Mouse (Mus musculus) ES-CJ7 (cell line): Measurements from ENCODE around the gene Olfr1353.
"Not testable (repeated sequence)": the region's sequence is repeated elsewhere in the genome, so short reads cannot be mapped to it uniquely, and the experiment has no call there.

Source experiments
- DNase-seq: peaks from one replicate; pipeline ENCODE4 v3.0.0; 2011; ENCODE audit warnings: low read depth, low spot score

The Olfr1353 gene

DNA sequence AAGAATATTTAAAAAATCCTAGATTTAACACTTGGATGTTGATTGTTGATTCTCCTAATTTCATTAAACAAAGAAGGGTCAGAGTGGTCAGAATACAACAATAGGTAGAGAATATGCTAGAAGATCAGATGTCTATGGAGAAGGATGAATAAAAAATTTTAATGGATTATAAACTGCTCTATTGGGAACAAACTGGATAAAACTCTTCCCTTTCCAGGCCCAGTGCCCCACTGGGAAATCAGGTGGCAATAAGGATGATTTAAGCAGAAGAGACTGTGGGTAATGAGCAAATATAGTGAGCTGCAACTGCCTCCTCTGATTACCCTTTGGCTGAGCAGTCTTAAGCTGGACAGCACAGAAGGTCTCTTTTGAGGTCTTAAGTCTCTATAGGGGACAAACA lies at the start of gene Olfr1353:
Gene Olfr1353 (plus strand): TSS at position 301 of the 400 bp plus-strand sequence.
- DNase-seq: not testable (repeated sequence)

DNA sequence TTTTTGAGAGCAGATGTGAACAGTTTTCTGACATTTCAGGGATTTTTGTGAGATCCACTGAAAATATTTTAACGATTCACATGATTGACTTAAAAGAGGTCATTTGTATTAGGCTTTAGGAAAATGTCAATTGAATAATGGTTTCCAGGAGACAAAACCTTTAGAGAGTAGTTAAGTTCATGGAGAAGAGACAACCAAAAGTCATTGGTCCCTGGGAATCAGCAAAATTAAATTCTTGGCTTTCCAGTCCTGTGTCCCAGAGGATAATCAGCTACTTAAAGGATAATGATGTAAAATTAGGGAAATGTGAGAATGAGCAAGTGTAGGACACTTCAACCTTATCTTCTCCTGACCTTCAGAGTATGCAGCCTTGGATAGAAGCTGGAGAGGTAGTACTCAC lies 12.8 kb upstream of the Olfr1353 start, which contains the start of gene Olfr8:
Gene Olfr8 (plus strand): TSS at position 301 of the 400 bp plus-strand sequence.
- not testable (repeated sequence) for DNase-seq

DNA sequence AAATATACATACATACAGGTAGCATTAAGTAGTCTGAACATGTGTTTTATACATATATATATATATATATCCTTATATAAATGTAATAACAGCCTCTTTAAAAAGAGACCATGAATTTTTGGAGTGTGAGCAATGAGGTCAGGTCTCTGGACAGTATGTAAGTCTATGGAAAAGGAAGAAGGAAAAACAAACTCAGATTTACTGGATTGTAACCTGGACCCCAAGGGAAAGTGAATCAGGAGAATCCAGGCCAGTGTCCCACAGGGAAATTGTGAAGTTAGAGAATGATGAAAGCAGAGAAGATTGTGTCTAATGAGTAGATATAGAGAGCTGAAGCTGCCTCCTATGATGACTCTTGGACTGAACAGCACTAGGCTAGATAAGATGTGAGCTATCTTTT lies 17.6 kb downstream of the Olfr1353 start, which contains the start of gene Olfr1352:
Gene Olfr1352 (plus strand): TSS at position 301 of the 400 bp plus-strand sequence.
- no peak for DNase-seq

DNA sequence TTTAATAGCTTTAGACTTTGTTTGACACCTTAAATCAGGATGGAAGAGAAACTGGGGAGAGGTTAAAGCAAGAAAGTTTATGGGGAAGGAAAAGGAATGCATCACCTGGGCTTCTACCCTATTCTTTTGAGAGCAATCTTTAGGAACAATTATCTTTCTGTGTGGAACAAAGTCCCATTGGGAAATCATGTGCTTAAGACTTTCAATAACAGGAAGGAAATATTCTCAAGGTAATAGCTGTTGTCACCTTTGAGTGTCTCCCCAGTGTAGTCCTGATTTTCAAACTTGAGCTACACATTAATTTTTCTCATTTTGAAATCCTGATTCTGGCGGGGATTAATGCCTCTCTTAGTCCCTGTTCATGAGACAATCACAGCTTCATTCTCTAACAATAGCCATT lies 49.1 kb downstream of the Olfr1353 start, which contains the start of gene Olfr1351:
Gene Olfr1351 (plus strand): TSS at position 301 of the 400 bp plus-strand sequence.
- no peak for DNase-seq
